Mouse (Mus musculus) liver, postnatal 0 days (tissue): ENCODE data around the gene Lemd1. TPM values are rescaled to one million over a fixed set of nuclear protein-coding genes. Genes with fewer than 3 reads are reported as not detected.

Experiments used
- ATAC-seq: fragments of 200-750 bp; cut with Nextera tagmentation; 2 replicates; pipeline ENCODE4 v1.8.0; 2017; ENCODE audit warnings: mild to moderate bottlenecking, moderate library complexity
- DNase-seq: peaks from one replicate; pipeline ENCODE4 v3.0.0-alpha.2; 2016
- H3K27ac ChIP-seq: fragments of 300-500 bp; sonication (generic); 2 replicates; pipeline ENCODE4 v1.5.1; 2014; ENCODE audit warnings: antibody characterized with exemption, moderate library complexity, mild to moderate bottlenecking, low read depth
- H3K27me3 ChIP-seq: fragments of 300-500 bp; sonication (generic); 2 replicates; pipeline ENCODE4 v1.6.1; 2014; ENCODE audit warnings: low read length, control low read depth, mixed read lengths; ENCODE audit not compliant: insufficient read depth
- H3K36me3 ChIP-seq: fragments of 300-500 bp; sonication (generic); replicated peaks from 2 replicates; pipeline ENCODE4 v1.6.1; 2014; ENCODE audit warnings: mild to moderate bottlenecking, control low read depth, low read length, moderate library complexity, mixed read lengths; ENCODE audit not compliant: insufficient read depth
- H3K4me1 ChIP-seq: fragments of 300-500 bp; sonication (generic); 2 replicates; pipeline ENCODE4 v1.6.1; 2014; ENCODE audit warnings: antibody characterized with exemption, mild to moderate bottlenecking, control low read depth; ENCODE audit not compliant: insufficient read depth
- H3K4me2 ChIP-seq: fragments of 300-500 bp; sonication (generic); 2 replicates; pipeline ENCODE4 v1.6.1; 2014; ENCODE audit warnings: low read depth, mild to moderate bottlenecking, low read length, moderate library complexity, mixed read lengths
- H3K4me3 ChIP-seq: fragments of 300-500 bp; sonication (generic); 2 replicates; pipeline ENCODE4 v1.5.1; 2014; ENCODE audit warnings: low read depth, low read length
- H3K9ac ChIP-seq: fragments of 300-500 bp; sonication (generic); replicated peaks from 2 replicates; pipeline ENCODE4 v1.6.1; 2014; ENCODE audit warnings: mild to moderate bottlenecking, moderate library complexity
- H3K9me3 ChIP-seq: fragments of 300-500 bp; sonication (generic); 2 replicates; pipeline ENCODE4 v1.6.1; 2016; ENCODE audit warnings: mild to moderate bottlenecking, control low read depth, low read length, mixed read lengths
- CTCF ChIP-seq: sonication (generic); IDR thresholded peaks from 2 replicates; pipeline ENCODE4 v1.5.1; 2016; ENCODE audit warnings: antibody characterized with exemption, low read depth
- EP300 ChIP-seq: IDR thresholded peaks from 2 replicates; pipeline ENCODE4 v1.6.1; 2016; ENCODE audit warnings: antibody characterized with exemption, low read depth, mild to moderate bottlenecking
- WGBS: fragments of 180-500 bp; shearing (Covaris S2); extraction: QIAGEN DNeasy Blood & Tissue Kit; methylation state at CpG from one replicate; pipeline ENCODE4 v1.1.7; 2014; ENCODE audit not compliant: insufficient replicate concordance; 5-methylcytosine and 5-hydroxymethylcytosine counted together
- polyA plus RNA-seq: library from polyadenylated mRNA; unstranded; fragments of >200 nt; fragmentation: Nextera tagmentation; extraction: Ambion mirVana; gene quantifications from 2 replicates; pipeline ENCODE4 v1.2.1, GENCODE M21; 2015

Gene Lemd1
- polyA plus RNA-seq, 1 experiment from 2014 or later = not detected

- Histone ChIP-seq H3K4me3 (no peak overlapping the region), H3K4me2 (no peak overlapping the region), H3K36me3 (no peaks in the 10 kb centered on the region), H3K27ac (no peak overlapping the region), H3K4me1 (no peaks in the 10 kb centered on the region), H3K9me3 (no peaks in the 10 kb centered on the region), H3K9ac (no peak overlapping the region), H3K27me3 (peaks cover 4% of the 10 kb centered on the region; the same call in 1 of the 2 replicates)
- ATAC-seq (no peak), DNase-seq (no peak)
- TF ChIP-seq EP300 (no peak), CTCF (no peak)
- WGBS = 80% methylated on average over 13 of the region's 13 CpGs
Observed at GRCm38 (mm10) chr1:132283018-132283417, 91.8 kb downstream of the Lemd1 start.

GRCm38 (mm10) chr1:132286735-132287134 is 95.5 kb downstream of the Lemd1 start:
- WGBS = 79% methylated on average over 1 of the region's 1 CpGs
- Histone ChIP-seq H3K9me3 (no peaks in the 10 kb centered on the region), H3K4me3 (no peak overlapping the region), H3K27ac (no peak overlapping the region), H3K27me3 (peaks cover 4% of the 10 kb centered on the region; the same call in 1 of the 2 replicates), H3K4me2 (no peak overlapping the region), H3K9ac (no peak overlapping the region), H3K4me1 (no peaks in the 10 kb centered on the region), H3K36me3 (no peaks in the 10 kb centered on the region)
- DNase-seq = no peak
- no peak for ATAC-seq
- TF ChIP-seq EP300 (no peak), CTCF (no peak)

- Histone ChIP-seq H3K4me2 (no peak overlapping the region), H3K9ac (no peak overlapping the region), H3K27ac (no peak overlapping the region), H3K4me3 (no peak overlapping the region), H3K27me3 (peaks cover 4% of the 10 kb centered on the region; the same call in 1 of the 2 replicates), H3K4me1 (peaks cover 2% of the 10 kb centered on the region; the same call in 1 of the 2 replicates), H3K9me3 (no peaks in the 10 kb centered on the region), H3K36me3 (no peaks in the 10 kb centered on the region)
- no peak for TF ChIP-seq EP300
- TF ChIP-seq CTCF = no peak
- DNase-seq (no peak), ATAC-seq (no peak)
- 70% methylated on average over 2 of the region's 2 CpGs for WGBS
Observed at GRCm38 (mm10) chr1:132287445-132287844, 96.2 kb downstream of the Lemd1 start.

GRCm38 (mm10) chr1:132287991-132288451 is 96.8 kb downstream of the Lemd1 start:
- Histone ChIP-seq H3K4me2 (no peak overlapping the region), H3K36me3 (no peaks in the 10 kb centered on the region), H3K4me3 (no peak overlapping the region), H3K27me3 (peaks cover 4% of the 10 kb centered on the region; the same call in 1 of the 2 replicates), H3K9me3 (no peaks in the 10 kb centered on the region), H3K27ac (no peak overlapping the region), H3K4me1 (peaks cover 2% of the 10 kb centered on the region; the same call in 1 of the 2 replicates), H3K9ac (no peak overlapping the region)
- 40% methylated on average over 11 of the region's 11 CpGs for WGBS
- ATAC-seq = no peak
- TF ChIP-seq EP300 = no peak
- no peak for TF ChIP-seq CTCF
- no peak for DNase-seq

GRCm38 (mm10) chr1:132289965-132290364 is 98.7 kb downstream of the Lemd1 start:
- peaks cover 2% of the 10 kb centered on the region; the same call in 1 of the 2 replicates for H3K4me1 ChIP-seq
- H3K36me3 ChIP-seq = no peaks in the 10 kb centered on the region
- H3K4me2 ChIP-seq = no peak overlapping the region
- H3K27ac ChIP-seq = no peak overlapping the region
- ATAC-seq (no peak), DNase-seq (no peak)
- 59% methylated on average over 6 of the region's 6 CpGs for WGBS
- H3K9ac ChIP-seq = no peak overlapping the region
- H3K9me3 ChIP-seq = no peaks in the 10 kb centered on the region
- TF ChIP-seq CTCF (no peak), EP300 (no peak)
- no peak overlapping the region for H3K4me3 ChIP-seq
- no peaks in the 10 kb centered on the region; the same call in 1 of the 2 replicates for H3K27me3 ChIP-seq

- Histone ChIP-seq H3K9me3 (no peaks in the 10 kb centered on the region), H3K9ac (no peak overlapping the region), H3K27me3 (peaks cover 3% of the 10 kb centered on the region; the same call in 1 of the 2 replicates), H3K27ac (no peak overlapping the region), H3K36me3 (no peaks in the 10 kb centered on the region), H3K4me2 (no peak overlapping the region), H3K4me3 (no peak overlapping the region), H3K4me1 (peaks cover 2% of the 10 kb centered on the region; the same call in 1 of the 2 replicates)
- no peak for ATAC-seq
- TF ChIP-seq CTCF (no peak), EP300 (no peak)
- DNase-seq = no peak
- 53% methylated on average over 11 of the region's 11 CpGs for WGBS
Observed at GRCm38 (mm10) chr1:132290921-132291675, 99.9 kb downstream of the Lemd1 start.
